Mouse (Mus musculus): Measurements from ENCODE around the gene Ptprs. TPM values are rescaled to one million over a fixed set of nuclear protein-coding genes. Genes with fewer than 3 reads are reported as not detected.

Ptprs gene
- polyA plus RNA-seq, 1 experiment from 2014 or later: 44.7 TPM

DNA sequence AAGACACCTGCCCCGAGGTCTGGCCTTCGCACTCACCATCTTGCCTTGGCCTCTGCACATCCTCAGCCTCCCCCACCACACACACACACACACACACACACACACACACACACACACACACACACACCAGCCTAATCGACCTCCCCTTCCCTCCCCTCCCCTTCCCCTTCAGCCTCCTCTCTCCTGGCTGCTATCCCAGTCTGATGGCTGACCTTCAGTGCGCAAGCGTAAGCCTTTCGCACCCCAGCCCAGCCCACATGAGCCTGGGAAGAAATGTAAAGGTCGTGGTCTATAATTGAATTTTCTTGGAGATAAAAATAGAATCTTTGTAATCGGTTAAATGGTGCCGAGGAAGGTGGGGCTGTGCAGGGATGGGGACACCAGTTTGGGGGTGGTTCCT lies 8.8 kb upstream of the Ptprs start:
- H3K9ac ChIP-seq (ENCODE audit: low read depth, low read length): no peak overlapping the region
- ATAC-seq (replicated peaks; ENCODE audit: low FRiP score, low read depth) (no peak), DNase-seq (ENCODE audit: low spot score) (no peak)
- no peak overlapping the region for H3K4me2 ChIP-seq (ENCODE audit: low read length)
- TF ChIP-seq CTCF (IDR thresholded peaks at IDR 0.05; ENCODE audit: low read depth): no peak
- WGBS: 61% methylated on average over 9 of the region's 9 CpGs
- H3K27ac ChIP-seq: no peak overlapping the region
- H3K27me3 ChIP-seq (ENCODE audit: insufficient read depth, low read length): no peaks in the 10 kb centered on the region
- H3K4me3 ChIP-seq (replicated peaks; ENCODE audit: low read depth, low read length): no peak overlapping the region
- no peaks in the 10 kb centered on the region for H3K36me3 ChIP-seq (ENCODE audit: insufficient read depth, low read length)
- no peaks in the 10 kb centered on the region for H3K4me1 ChIP-seq (replicated peaks; ENCODE audit: insufficient read depth, low read length)
- H3K9me3 ChIP-seq (replicated peaks; ENCODE audit: low read length): no peaks in the 10 kb centered on the region

DNA sequence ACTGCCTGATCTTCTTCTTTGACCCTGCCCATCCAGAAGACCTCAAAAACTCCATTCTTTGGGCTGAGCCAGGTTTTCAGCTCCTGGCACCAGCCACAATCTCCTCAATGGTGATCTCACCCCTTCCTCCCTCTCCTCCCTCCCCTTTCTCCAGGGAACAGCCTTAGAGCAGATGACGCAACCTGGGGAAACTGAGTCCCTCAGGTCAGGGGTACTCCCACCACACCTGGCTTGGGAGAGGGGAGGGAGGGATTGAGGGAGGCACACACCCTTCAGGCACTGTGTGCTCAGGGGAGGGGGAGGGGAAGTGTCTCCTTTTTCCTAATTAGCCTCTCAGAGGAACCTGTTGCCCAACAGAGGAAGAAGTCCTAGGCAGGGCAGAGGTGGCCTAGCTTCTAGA lies 6.4 kb upstream of the Ptprs start:
- DNase-seq (ENCODE audit: low spot score) (no peak), ATAC-seq (replicated peaks; ENCODE audit: low FRiP score, low read depth) (no peak)
- Histone ChIP-seq H3K9me3 (replicated peaks; ENCODE audit: low read length) (no peaks in the 10 kb centered on the region), H3K27me3 (ENCODE audit: insufficient read depth, low read length) (no peaks in the 10 kb centered on the region), H3K4me3 (replicated peaks; ENCODE audit: low read depth, low read length) (no peak overlapping the region), H3K36me3 (ENCODE audit: insufficient read depth, low read length) (no peaks in the 10 kb centered on the region), H3K4me2 (ENCODE audit: low read length) (no peak overlapping the region), H3K9ac (ENCODE audit: low read depth, low read length) (no peak overlapping the region), H3K4me1 (replicated peaks; ENCODE audit: insufficient read depth, low read length) (no peaks in the 10 kb centered on the region), H3K27ac (no peak overlapping the region)
- no peak for TF ChIP-seq CTCF (IDR thresholded peaks at IDR 0.05; ENCODE audit: low read depth)
- 71% methylated on average over 1 of the region's 1 CpGs for WGBS

DNA sequence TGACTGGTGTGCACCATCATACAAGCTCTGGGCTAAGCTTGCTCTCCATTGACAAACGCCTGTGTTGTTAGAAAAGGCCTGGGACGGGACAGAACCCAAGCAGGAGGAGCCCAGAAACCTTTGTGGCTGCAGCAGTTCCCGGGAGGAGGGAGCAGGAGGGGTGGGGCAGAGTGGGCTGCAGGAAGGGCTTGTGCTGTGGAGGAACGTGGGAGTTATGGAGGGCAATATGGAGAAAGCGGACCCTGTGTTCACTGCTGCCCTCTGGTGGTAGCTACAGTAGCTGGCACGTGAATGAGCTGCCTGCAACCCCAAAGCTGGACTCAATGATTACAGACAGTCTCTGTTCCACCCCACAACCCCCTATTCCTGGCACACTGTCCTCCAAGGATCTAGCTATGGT lies 3.1 kb upstream of the Ptprs start:
- H3K4me2 ChIP-seq (ENCODE audit: low read length): no peak overlapping the region
- peaks cover 13% of the 10 kb centered on the region for H3K4me1 ChIP-seq (replicated peaks; ENCODE audit: insufficient read depth, low read length)
- H3K9me3 ChIP-seq (replicated peaks; ENCODE audit: low read length): no peaks in the 10 kb centered on the region
- peak; percentile 95 for TF ChIP-seq CTCF (IDR thresholded peaks at IDR 0.05; ENCODE audit: low read depth)
- H3K9ac ChIP-seq (ENCODE audit: low read depth, low read length): no peak overlapping the region
- DNase-seq (ENCODE audit: low spot score): peak; percentile 85
- 0 out of 2 replicates have a peak overlapping the region, but pooled peaks have one; percentile 13 for H3K27ac ChIP-seq
- H3K4me3 ChIP-seq (replicated peaks; ENCODE audit: low read depth, low read length): no peak overlapping the region
- 12% methylated on average over 6 of the region's 6 CpGs for WGBS
- peaks cover 8% of the 10 kb centered on the region; the same call in 1 of the 2 replicates for H3K27me3 ChIP-seq (ENCODE audit: insufficient read depth, low read length)
- H3K36me3 ChIP-seq (ENCODE audit: insufficient read depth, low read length): no peaks in the 10 kb centered on the region
- no peak for ATAC-seq (replicated peaks; ENCODE audit: low FRiP score, low read depth)

DNA sequence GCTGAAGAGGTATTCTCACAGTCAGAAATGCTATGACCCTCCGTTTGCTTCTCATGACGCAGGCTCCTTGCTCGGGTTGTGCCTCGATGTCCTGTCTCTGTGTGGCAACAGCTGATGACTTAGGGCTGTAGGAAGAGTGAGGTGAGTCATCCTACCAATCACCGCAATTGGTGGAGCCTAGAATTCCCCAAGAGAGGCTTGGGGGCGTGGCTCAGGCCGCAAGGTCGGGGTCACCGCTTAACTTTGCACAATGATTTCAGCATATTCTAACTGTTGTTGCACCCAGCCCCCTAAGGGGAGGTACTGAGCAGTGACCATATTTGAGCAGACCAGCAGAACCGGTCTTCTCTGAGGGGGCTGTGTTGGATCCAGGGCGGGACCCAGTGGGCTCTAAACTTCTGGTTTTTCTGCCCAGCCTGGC lies 1.9 kb upstream of the Ptprs start:
- H3K27me3 ChIP-seq (ENCODE audit: insufficient read depth, low read length): peaks cover 12% of the 10 kb centered on the region; the same call in 1 of the 2 replicates
- ATAC-seq (replicated peaks; ENCODE audit: low FRiP score, low read depth) (0 out of 2 replicates have a peak, but pooled peaks have one; percentile 8), DNase-seq (ENCODE audit: low spot score) (peak; percentile 19)
- no peaks in the 10 kb centered on the region for H3K36me3 ChIP-seq (ENCODE audit: insufficient read depth, low read length)
- peaks cover 25% of the 10 kb centered on the region for H3K4me1 ChIP-seq (replicated peaks; ENCODE audit: insufficient read depth, low read length)
- H3K27ac ChIP-seq: no peak overlapping the region
- no peak overlapping the region for H3K4me3 ChIP-seq (replicated peaks; ENCODE audit: low read depth, low read length)
- H3K9me3 ChIP-seq (replicated peaks; ENCODE audit: low read length): no peaks in the 10 kb centered on the region
- WGBS: 68% methylated on average over 11 of the region's 11 CpGs
- H3K4me2 ChIP-seq (ENCODE audit: low read length): no peak overlapping the region
- no peak overlapping the region for H3K9ac ChIP-seq (ENCODE audit: low read depth, low read length)
- TF ChIP-seq CTCF (IDR thresholded peaks at IDR 0.05; ENCODE audit: low read depth): no peak

DNA sequence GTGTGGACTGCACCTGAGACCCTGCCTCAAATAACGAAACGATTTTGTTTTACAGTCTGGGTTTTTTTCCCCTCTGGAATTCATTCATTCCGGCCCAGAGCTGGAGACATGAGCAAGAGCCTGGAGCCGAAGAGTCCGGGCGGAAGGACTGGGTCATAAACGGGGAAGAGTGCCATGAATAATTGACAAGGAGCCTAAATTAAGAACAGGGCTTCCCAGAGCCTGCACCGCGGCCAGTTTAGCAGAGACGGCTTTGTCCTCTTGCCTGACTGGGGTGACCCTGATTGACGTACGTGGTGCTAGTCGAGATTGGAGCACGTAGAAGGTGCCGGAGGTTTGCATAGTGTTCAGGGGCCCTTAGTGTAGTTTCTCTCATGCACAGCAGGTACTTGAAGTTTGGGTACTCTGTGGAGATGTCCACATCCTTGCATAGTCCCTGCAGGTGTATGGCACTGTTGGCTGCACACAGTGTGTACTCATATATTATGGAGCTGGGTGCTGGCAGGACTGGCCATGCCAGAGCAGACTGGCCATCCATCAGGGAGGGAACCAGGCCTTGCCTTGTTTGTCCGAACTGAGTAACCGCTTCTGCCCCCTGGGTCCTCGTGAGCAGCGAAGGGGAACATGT lies 1.0 kb upstream of the Ptprs start:
- Histone ChIP-seq H3K27ac (no peak overlapping the region), H3K4me3 (replicated peaks; ENCODE audit: low read depth, low read length) (no peak overlapping the region), H3K9ac (ENCODE audit: low read depth, low read length) (no peak overlapping the region), H3K27me3 (ENCODE audit: insufficient read depth, low read length) (peaks cover 12% of the 10 kb centered on the region; the same call in 1 of the 2 replicates), H3K9me3 (replicated peaks; ENCODE audit: low read length) (no peaks in the 10 kb centered on the region), H3K36me3 (ENCODE audit: insufficient read depth, low read length) (no peaks in the 10 kb centered on the region), H3K4me1 (replicated peaks; ENCODE audit: insufficient read depth, low read length) (peaks cover 32% of the 10 kb centered on the region), H3K4me2 (ENCODE audit: low read length) (no peak overlapping the region)
- TF ChIP-seq CTCF (IDR thresholded peaks at IDR 0.05; ENCODE audit: low read depth): no peak
- no peak for ATAC-seq (replicated peaks; ENCODE audit: low FRiP score, low read depth)
- DNase-seq (ENCODE audit: low spot score): no peak
- WGBS: 78% methylated on average over 19 of the region's 19 CpGs

DNA sequence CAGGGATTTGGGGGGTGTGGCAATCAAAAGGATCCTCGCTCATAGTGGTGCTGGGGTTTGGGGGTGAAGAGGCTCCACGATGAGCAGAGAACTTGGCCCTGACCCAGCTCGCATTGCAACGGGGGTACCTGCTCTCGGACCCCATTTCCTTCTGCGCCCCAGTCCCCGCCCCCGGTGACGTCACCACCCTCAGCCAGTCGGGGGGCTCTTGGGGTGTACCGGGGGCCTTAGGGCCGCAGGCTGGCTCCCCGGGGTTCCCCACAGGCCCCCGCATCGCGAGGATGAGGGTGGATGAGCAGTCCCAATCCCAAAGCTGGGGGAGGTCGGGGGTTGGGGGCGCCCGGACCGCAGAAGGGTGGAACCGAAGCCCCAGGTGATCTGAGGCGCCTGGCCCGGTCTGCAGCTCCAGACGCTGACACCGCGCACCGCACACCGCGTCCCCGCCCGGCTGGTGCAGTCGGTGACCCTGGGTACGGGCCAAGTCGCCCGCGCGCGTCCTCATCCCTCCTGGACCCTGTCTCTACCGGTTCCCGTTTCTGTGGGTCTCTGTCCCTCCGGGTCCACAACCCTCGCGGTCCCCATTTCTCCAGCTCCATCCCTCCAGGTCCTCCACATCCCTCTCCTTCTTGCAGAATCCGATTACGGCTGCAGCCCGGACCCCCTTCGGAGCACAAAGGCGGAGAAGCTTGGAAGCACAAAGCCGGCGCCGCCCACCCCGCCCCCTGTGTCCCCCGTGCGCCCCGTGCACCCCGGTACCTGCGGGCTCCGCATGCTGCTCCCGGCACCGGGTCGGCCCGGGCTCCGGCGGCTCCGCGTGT lies 490 bp downstream of the Ptprs start:
- H3K36me3 ChIP-seq (ENCODE audit: insufficient read depth, low read length): no peaks in the 10 kb centered on the region
- ATAC-seq (replicated peaks; ENCODE audit: low FRiP score, low read depth): peak; percentile 43
- H3K27ac ChIP-seq: peak overlapping the region; percentile 69
- peak overlapping the region; percentile 64 for H3K4me3 ChIP-seq (replicated peaks; ENCODE audit: low read depth, low read length)
- 1% methylated on average over 57 of the region's 66 CpGs for WGBS
- peaks cover 39% of the 10 kb centered on the region for H3K4me1 ChIP-seq (replicated peaks; ENCODE audit: insufficient read depth, low read length)
- H3K4me2 ChIP-seq (ENCODE audit: low read length): peak overlapping the region; percentile 99
- no peaks in the 10 kb centered on the region for H3K9me3 ChIP-seq (replicated peaks; ENCODE audit: low read length)
- peaks cover 12% of the 10 kb centered on the region; the same call in 1 of the 2 replicates for H3K27me3 ChIP-seq (ENCODE audit: insufficient read depth, low read length)
- no peak for TF ChIP-seq CTCF (IDR thresholded peaks at IDR 0.05; ENCODE audit: low read depth)
- H3K9ac ChIP-seq (ENCODE audit: low read depth, low read length): peak overlapping the region; percentile 80
- no peak for DNase-seq (ENCODE audit: low spot score)
